In genomic region chr3:104670183-104671020, GRCm38 (mm10) we compare ENCODE assay signal across 7 mouse cellular contexts. TPM values are rescaled to one million over a fixed set of nuclear protein-coding genes. Genes with fewer than 3 reads are reported as not detected.
A peak's percentile ranks its signal among the peaks of the same experiment; 100 is the strongest.
DNase-seq lines count a peak whose midpoint lies in the region; ATAC-seq lines count a peak whose summit lies in the region.
"Not testable (repeated sequence)": the region's sequence is repeated elsewhere in the genome, so short reads cannot be mapped to it uniquely, and the experiment has no call there.

No protein-coding gene starts in this region.

- peaks cover 48% of the 10 kb centered on the region for H3K4me1 ChIP-seq in embryonic facial prominence, embryonic 10.5 days
- H3K4me1 ChIP-seq in intestine, embryonic 14.5 days (replicated peaks; ENCODE audit: control insufficient read depth, insufficient read depth, low read length), result peaks cover 31% of the 10 kb centered on the region
- peaks cover 13% of the 10 kb centered on the region; the same call in 1 of the 2 replicates for H3K4me1 ChIP-seq in limb, embryonic 11.5 days (ENCODE audit: control insufficient read depth, insufficient read depth, low read length)

- H3K36me3 ChIP-seq in embryonic facial prominence, embryonic 10.5 days (replicated peaks); intestine, embryonic 14.5 days (ENCODE audit: control insufficient read depth, insufficient read depth, low read length); limb, embryonic 11.5 days (ENCODE audit: control insufficient read depth, insufficient read depth, low read length): not testable (repeated sequence)

- not testable (repeated sequence) for H3K9ac ChIP-seq in intestine, embryonic 14.5 days (ENCODE audit: low read length); limb, embryonic 11.5 days (ENCODE audit: low read length)

- whole genome bisulfite sequencing in embryonic facial prominence, embryonic 10.5 days, result 11% methylated on average over 1 of the region's 1 CpGs
- WGBS in intestine, embryonic 14.5 days, result 18% methylated on average over 1 of the region's 1 CpGs
- WGBS in limb, embryonic 11.5 days, result 38% methylated on average over 1 of the region's 1 CpGs

- peak; percentile 79 for ATAC-seq in granulocyte monocyte progenitor cell, adult 5-6 weeks (replicated peaks; ENCODE audit: poor library complexity, severe bottlenecking)
- ATAC-seq in intestine, embryonic 14.5 days (replicated peaks; ENCODE audit: low FRiP score, low TSS enrichment, low read depth), result peak; percentile 65; the same call in 1 of the 2 replicates
- ATAC-seq in limb, embryonic 11.5 days (ENCODE audit: insufficient number of reproducible peaks, low FRiP score, low TSS enrichment, low read depth), result 0 out of 2 replicates have a peak, but pooled peaks have one; percentile 40
- ATAC-seq in megakaryocyte, adult 5-6 weeks (ENCODE audit: poor library complexity, severe bottlenecking), result peak; percentile 68

- not testable (repeated sequence) for H3K27me3 ChIP-seq in embryonic facial prominence, embryonic 10.5 days (replicated peaks; ENCODE audit: low read depth, poor library complexity, severe bottlenecking); intestine, embryonic 14.5 days (replicated peaks; ENCODE audit: control insufficient read depth, insufficient read depth, low read length); limb, embryonic 11.5 days (ENCODE audit: control insufficient read depth, insufficient read depth, low read length)

- not testable (repeated sequence) for H3K9me3 ChIP-seq in embryonic facial prominence, embryonic 10.5 days; intestine, embryonic 14.5 days (ENCODE audit: control insufficient read depth, low read length); limb, embryonic 11.5 days (ENCODE audit: control insufficient read depth, low read length)

- H3K4me2 ChIP-seq in intestine, embryonic 14.5 days (ENCODE audit: low read length); limb, embryonic 11.5 days (ENCODE audit: low read depth, severe bottlenecking): not testable (repeated sequence)

- not testable (repeated sequence) for H3K4me3 ChIP-seq in embryonic facial prominence, embryonic 10.5 days; intestine, embryonic 14.5 days (ENCODE audit: low read depth, low read length); limb, embryonic 11.5 days (ENCODE audit: low read depth, low read length)

- peak; percentile 53 for DNase-seq in adipocyte (ENCODE audit: low spot score)
- not testable (repeated sequence) for DNase-seq in embryonic facial prominence, embryonic 10.5 days (ENCODE audit: low spot score); intestine, embryonic 14.5 days (ENCODE audit: low spot score); limb, embryonic 11.5 days (ENCODE audit: low spot score)
- DNase-seq in retina, postnatal 1 day, result peak; percentile 59

- peak overlapping the region; percentile 54 for H3K27ac ChIP-seq in embryonic facial prominence, embryonic 10.5 days (replicated peaks)
- not testable (repeated sequence) for H3K27ac ChIP-seq in intestine, embryonic 14.5 days (ENCODE audit: low read depth); limb, embryonic 11.5 days (replicated peaks; ENCODE audit: low read depth, low read length)

RNA-seq across cellular contexts. Expression of gene Slc16a1, which starts 31.9 kb away (rescaled TPM):
- 45.9 and 49.6 TPM in 2 replicates for polyA plus RNA-seq in embryonic facial prominence, embryonic 10.5 days (2016; fragmentation: Nextera tagmentation; extraction: Ambion mirVana)
- total RNA-seq in granulocyte monocyte progenitor cell, adult 5-6 weeks (2014; fragmentation: Nextera tagmentation), result 36.4 and 42.5 TPM in 2 replicates
- 85.3 and 88.6 TPM in 2 replicates for total RNA-seq in granulocyte monocyte progenitor cell, adult 5-6 weeks (2017)
- polyA plus RNA-seq in intestine, embryonic 14.5 days (2014; fragmentation: Nextera tagmentation; extraction: Ambion mirVana), result 42.5 and 45.8 TPM in 2 replicates
- 49.1 and 55.6 TPM in 2 replicates for polyA plus RNA-seq in limb, embryonic 11.5 days (2014; fragmentation: Nextera tagmentation; extraction: Ambion mirVana)
- total RNA-seq in megakaryocyte, adult 5-6 weeks (2015), result 7.3 and 9.2 TPM in 2 replicates
- total RNA-seq in megakaryocyte, adult 5-6 weeks (2017), result 10.6 and 12.7 TPM in 2 replicates
